Mouse (Mus musculus): ENCODE results near the gene Dpep2nb.

Dpep2nb gene

GRCm38 (mm10) chr8:105961101-105961500 lies 44.7 kb downstream of the Dpep2nb start:
- DNase-seq (ENCODE audit: low spot score in 2 of 2) = no peak

- DNase-seq (ENCODE audit: low spot score in 2 of 2) = no peak
Measured at GRCm38 (mm10) chr8:105959350-105959749, 46.4 kb downstream of the Dpep2nb start.

GRCm38 (mm10) chr8:105957813-105958212 lies 48.0 kb downstream of the Dpep2nb start:
- no peak for DNase-seq (ENCODE audit: low spot score in 2 of 2)

- DNase-seq (ENCODE audit: low spot score in 2 of 2) = no peak
Measured at GRCm38 (mm10) chr8:105956556-105956955, 49.2 kb downstream of the Dpep2nb start.

GRCm38 (mm10) chr8:105951057-105951659 lies 54.6 kb downstream of the Dpep2nb start:
- no peak for DNase-seq (ENCODE audit: low spot score in 2 of 2)

GRCm38 (mm10) chr8:105949350-105949749 lies 56.4 kb downstream of the Dpep2nb start:
- no peak for DNase-seq (ENCODE audit: low spot score in 2 of 2)
